Mouse (Mus musculus) mesoderm, embryonic 11.5 days (tissue): ENCODE measurements around the gene Gabra6.

Source experiments
- DNase-seq: peaks from one replicate; pipeline ENCODE4 v3.0.0-alpha.2; 2012; ENCODE audit warnings: low read depth, low spot score

The Gabra6 gene

GRCm38 (mm10) chr11:42320882-42321281 is at the start of gene Gabra6:
Gene Gabra6 (minus strand): TSS chr11:42321072.
- no peak for DNase-seq

GRCm38 (mm10) chr11:42365544-42365943 is 44.7 kb upstream of the Gabra6 start:
- no peak for DNase-seq

DNA sequence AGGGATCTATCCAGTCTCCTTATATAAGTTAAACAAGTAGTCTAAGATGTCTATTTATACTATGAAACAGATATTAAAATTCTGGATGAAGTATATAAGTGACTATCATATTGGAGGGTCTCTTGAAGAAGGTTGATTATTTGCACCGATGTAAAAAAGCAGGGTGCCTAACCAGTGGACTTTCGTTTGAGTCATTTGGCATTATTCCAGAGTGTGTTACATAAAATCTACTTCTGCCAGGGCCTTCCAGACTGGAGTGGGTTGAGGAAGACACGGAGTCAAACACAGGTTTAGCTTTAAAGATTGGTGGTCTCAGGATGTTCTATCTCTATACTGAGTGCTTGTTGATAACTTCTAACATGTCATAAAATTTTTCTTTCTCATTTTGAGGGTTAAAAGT is 11.2 kb upstream of the Gabra6 start:
- no peak for DNase-seq

- DNase-seq = no peak
Measured at GRCm38 (mm10) chr11:42326262-42326661, 5.4 kb upstream of the Gabra6 start.

- DNase-seq = no peak
Measured at GRCm38 (mm10) chr11:42321560-42321959, 688 bp upstream of the Gabra6 start.

DNA sequence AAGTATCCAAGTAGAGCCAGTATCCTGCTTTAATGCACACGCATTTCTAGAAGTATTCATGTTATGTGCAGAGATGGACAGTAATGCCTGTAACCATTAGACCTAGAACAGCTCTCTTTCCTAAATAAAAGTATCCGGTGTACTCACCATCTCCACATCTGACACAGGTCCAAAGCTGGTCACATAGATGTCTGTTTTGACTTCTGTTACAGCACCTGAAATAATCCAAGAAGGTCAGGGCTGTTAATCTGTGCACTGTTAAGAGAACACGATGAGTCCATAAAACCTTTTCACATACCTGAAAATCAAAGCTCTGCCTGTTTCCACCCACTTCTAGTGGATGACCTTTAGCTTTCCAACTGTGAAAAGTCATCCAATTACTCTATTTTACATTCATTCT is 1.4 kb downstream of the Gabra6 start:
- DNase-seq = no peak

DNA sequence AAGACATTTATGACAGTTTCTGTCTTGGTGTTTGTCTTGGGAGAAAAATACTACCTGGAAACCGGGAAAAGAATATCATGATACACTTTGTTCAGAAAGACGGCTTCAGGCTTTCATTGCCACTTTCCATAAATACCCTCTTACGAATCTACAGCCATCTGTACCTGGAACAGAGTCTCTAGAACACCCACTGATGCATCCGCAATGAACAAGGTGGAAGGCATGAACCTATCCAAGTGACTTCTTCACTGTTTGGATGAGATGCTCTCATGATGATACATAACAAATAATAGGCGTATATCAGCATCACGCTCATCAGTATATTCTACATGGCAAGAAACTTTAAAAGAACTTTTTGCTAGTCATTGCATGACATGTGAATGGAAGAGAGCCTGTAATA is 1.8 kb downstream of the Gabra6 start:
- DNase-seq = no peak

- no peak for DNase-seq
Measured at GRCm38 (mm10) chr11:42317985-42318384, 2.9 kb downstream of the Gabra6 start.

GRCm38 (mm10) chr11:42314850-42315249 is 6.0 kb downstream of the Gabra6 start:
- peak; percentile 26 for DNase-seq

GRCm38 (mm10) chr11:42310892-42311291 is 10.0 kb downstream of the Gabra6 start:
- DNase-seq = no peak

GRCm38 (mm10) chr11:42309086-42309485 is 11.8 kb downstream of the Gabra6 start:
- DNase-seq = no peak

DNA sequence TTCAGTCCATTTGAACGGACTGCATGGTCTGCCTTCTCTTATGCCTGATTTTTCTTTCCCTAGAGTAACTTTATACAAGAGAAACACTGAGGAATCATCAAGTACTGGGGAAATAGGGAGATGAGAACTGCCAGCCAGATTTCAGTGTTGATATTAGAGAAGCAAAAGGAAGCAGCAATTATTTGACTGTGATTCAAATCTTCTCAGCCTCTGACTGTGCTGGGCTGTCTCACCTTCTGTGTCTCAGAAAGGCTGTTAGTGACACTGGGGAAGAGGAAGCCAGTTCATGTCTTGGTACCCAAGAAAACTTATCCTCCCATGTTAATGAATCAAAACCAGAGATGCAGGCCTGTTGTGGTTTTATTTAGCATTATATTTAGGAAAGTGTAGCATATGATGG is 14.8 kb downstream of the Gabra6 start:
- no peak for DNase-seq

GRCm38 (mm10) chr11:42258978-42259377 is 61.9 kb downstream of the Gabra6 start:
- no peak for DNase-seq
